Mouse (Mus musculus) heart, adult 11 months (tissue): ENCODE results near the gene Polr2h.

Experiments used
- DNase-seq: peaks from one replicate; pipeline ENCODE4 v3.0.0; 2022

Polr2h gene

GRCm38 (mm10) chr16:20723247-20723646 lies 5.8 kb downstream of the Polr2h start:
- no peak for DNase-seq

GRCm38 (mm10) chr16:20724338-20724748 lies 6.9 kb downstream of the Polr2h start:
- peak; percentile 95 for DNase-seq

GRCm38 (mm10) chr16:20725321-20725720 lies 7.9 kb downstream of the Polr2h start:
- DNase-seq: peak; percentile 90

DNA sequence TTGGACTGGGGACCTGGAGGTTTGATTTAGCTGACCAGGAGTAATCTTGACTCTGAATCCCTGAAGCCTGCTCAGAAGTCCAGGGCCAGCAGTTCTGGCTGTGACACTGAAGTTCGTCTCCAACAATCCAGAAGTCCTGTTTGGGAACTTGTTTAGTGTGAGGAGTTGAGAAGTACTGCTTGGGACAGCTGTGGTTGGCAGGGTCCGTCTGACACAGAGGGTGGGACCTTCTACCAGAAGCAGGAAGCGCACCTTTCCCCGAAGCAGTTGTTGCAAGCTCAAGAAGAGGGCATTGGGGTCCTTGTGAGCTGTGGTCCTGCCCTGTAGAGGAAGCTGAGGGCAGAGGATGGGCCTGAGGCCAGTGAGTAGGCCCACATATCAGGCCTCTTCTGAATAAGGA lies 8.3 kb downstream of the Polr2h start:
- peak; percentile 91 for DNase-seq

GRCm38 (mm10) chr16:20726384-20726783 lies 8.9 kb downstream of the Polr2h start:
- peak; percentile 97 for DNase-seq

DNA sequence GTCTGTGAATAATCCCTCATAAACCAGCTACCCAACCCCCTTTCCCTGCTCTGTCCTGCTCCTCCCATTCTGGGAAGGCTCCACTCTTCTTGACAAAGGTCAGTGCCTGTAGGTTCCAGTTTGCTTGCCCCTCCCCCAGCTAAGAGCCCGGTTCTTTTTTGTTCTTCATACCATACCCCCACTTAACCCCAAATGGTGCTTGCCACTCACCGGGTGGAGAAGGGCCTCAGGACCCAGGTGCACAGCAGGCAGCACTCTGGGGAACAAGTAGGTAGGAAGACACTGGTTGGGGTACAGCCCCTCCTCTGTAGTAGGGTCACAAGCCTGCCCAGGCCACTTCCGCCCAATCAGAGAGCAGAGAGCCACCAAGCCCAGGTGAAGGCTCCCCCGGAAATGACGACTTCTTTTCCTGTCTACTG lies 12.8 kb downstream of the Polr2h start:
- DNase-seq: peak; percentile 90

DNA sequence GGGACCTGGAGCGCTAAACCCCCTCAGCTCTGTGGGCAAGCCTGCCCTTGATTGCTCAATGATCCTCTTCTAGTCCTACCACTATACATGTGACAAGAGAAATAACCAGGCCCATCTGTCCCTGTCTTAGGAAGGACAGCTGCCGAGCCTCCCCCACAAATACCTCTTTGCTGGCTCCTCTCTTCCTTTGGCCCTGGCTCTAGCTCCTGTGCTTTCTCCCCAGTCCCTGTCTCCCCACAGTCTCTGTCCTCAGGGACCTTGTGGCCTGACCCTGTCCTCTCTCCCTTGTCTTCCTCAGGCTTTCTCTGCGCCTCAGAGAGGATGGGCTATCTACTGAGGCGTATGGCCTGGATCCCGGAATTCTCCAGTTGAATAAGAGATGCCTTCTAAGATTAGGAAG lies 14.2 kb downstream of the Polr2h start:
- no peak for DNase-seq

- DNase-seq: no peak
These were observed 14.9 kb downstream of the Polr2h start for GRCm38 (mm10) chr16:20732251-20732924.

DNA sequence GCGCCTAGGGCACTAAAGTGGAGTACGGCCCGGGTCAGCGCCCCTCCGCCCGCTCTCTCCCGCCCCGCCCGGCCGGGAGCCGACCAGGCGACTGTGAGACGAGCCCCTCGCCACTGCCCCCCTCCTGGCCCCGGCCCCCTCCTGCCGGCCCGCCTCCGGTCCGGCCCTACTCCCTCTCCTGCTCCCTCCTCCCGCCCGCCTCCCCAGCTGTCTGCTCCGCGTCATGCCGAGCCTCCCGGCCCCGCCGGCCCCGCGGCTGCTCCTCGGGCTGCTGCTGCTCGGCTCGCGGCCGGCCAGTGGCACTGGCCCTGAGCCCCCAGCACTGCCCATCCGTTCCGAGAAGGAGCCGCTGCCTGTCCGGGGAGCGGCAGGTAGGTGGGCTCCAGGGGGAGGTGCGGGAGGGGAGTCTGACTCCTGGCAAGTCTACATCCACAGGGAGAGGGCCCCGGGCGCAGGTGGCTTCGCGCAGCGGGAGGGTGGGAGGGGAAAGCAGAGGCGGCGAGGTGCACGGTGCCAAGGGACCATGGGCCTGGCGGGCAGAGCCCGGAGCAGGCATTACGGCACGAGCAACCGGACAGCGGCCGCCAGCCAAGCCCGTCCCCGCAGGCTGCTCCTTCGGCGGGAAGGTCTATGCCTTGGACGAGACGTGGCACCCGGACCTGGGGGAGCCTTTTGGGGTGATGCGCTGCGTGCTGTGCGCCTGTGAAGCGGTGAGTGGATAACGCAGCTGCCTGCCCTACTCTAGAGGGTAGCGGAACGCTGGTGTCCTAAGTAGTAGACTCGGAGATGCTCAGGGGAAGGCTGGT lies 15.7 kb downstream of the Polr2h start, which contains the start of gene Chrd:
Chrd (plus strand) TSS at position 203 of the 806 bp plus-strand sequence.
- DNase-seq: peak; percentile 98

- DNase-seq: peak; percentile 91
These were observed 16.6 kb downstream of the Polr2h start, which contains the start of gene Thpo for GRCm38 (mm10) chr16:20733731-20734730. TSS of gene Thpo (minus strand) at chr16:20734511.

DNA sequence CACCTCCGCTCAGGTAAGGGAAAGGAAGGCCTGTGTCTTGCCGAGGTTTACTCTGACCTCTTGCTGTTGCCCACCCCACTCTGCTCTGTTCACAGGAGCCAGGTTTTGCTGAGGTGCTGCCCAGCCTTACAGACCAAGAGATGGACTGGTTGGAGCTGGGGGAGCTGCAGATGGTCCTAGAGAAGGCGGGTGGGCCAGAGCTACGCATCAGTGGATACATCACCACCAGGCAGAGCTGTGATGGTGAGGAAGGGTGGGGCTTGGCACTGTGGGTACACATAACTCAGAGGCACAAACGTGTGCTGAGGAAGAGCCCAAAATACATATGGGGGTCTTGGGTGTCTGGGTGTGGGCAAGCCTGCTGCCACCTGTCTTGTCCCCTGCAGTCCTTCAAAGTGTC lies 18.2 kb downstream of the Polr2h start:
- no peak for DNase-seq

- no peak for DNase-seq
These were observed 18.7 kb downstream of the Polr2h start for GRCm38 (mm10) chr16:20736168-20736567.

DNA sequence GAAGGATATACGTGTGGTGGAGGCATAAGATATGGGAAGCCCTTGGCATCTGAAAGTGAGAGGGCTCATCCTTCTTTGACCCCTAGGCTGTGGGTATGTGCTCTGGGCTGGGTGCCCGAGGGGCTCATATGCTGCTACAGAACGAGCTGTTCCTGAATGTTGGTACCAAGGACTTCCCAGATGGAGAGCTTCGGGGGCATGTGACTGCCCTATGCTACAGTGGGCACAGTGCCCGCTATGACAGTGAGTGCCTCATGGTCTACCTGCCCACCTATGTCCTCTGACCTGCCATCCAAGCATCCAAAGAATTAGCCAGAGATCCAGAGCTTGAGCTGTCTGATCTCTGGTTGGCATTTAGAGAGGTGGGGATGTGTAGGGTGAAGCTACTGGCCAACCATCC lies 19.4 kb downstream of the Polr2h start:
- DNase-seq: no peak

GRCm38 (mm10) chr16:20739845-20740244 lies 22.4 kb downstream of the Polr2h start:
- DNase-seq: peak; percentile 85

GRCm38 (mm10) chr16:20746641-20747040 lies 29.2 kb downstream of the Polr2h start:
- peak; percentile 99 for DNase-seq

GRCm38 (mm10) chr16:20750518-20750917 lies 33.1 kb downstream of the Polr2h start:
- DNase-seq: peak; percentile 83

- DNase-seq: peak; percentile 97
These were observed 38.6 kb downstream of the Polr2h start for GRCm38 (mm10) chr16:20756052-20756451.

GRCm38 (mm10) chr16:20757385-20757784 lies 39.9 kb downstream of the Polr2h start:
- peak; percentile 37 for DNase-seq

- peak; percentile 81 for DNase-seq
These were observed 44.2 kb downstream of the Polr2h start for GRCm38 (mm10) chr16:20761681-20762080.

GRCm38 (mm10) chr16:20765244-20765643 lies 47.8 kb downstream of the Polr2h start:
- peak; percentile 87 for DNase-seq
